Mouse (Mus musculus) kidney, adult 2 months (tissue): ENCODE measurements around the gene Plekhg2.

Source experiments
- CTCF ChIP-seq: fragments of 200-500 bp; conservative IDR thresholded peaks from 2 replicates; pipeline ENCODE4 v1.5.1; 2011; ENCODE audit warnings: low read depth, mild to moderate bottlenecking, control low read depth, low read length, moderate library complexity, mixed read lengths; ENCODE audit not compliant: insufficient read depth, insufficient read length
- POLR2A ChIP-seq: fragments of 200-500 bp; IDR thresholded peaks from one replicate; pipeline ENCODE4 v1.6.1; 2011; ENCODE audit warnings: low read depth, low read length, control low read depth

GRCm38 (mm10) chr7:28378769-28379651, 6.6 kb upstream of the Plekhg2 start:
- no peak for TF ChIP-seq CTCF
- peak; percentile 99 for TF ChIP-seq POLR2A
